Mouse (Mus musculus) CH12.LX (cell line): ENCODE data around the gene Rnf145.

Experiments used
- CTCF ChIP-seq, 2 experiments: IDR thresholded peaks in 1 of 2; conservative IDR thresholded peaks in 1 of 2; 2 replicates each; pipeline ENCODE4 v1.5.1; 2011 to 2012; ENCODE audit warnings: low read depth in 2 of 2, low read length in 2 of 2, improper control_type of control experiment in 1 of 2, inconsistent platforms in 1 of 2, mild to moderate bottlenecking in 1 of 2, moderate library complexity in 1 of 2
- MAX ChIP-seq: IDR thresholded peaks from 2 replicates; pipeline ENCODE4 v1.6.1; 2011; ENCODE audit warnings: low read length, improper control_type of control experiment
- MAZ ChIP-seq: IDR thresholded peaks from 2 replicates; pipeline ENCODE4 v1.6.1; 2012; ENCODE audit warnings: low read depth, mild to moderate bottlenecking, inconsistent platforms, low read length, improper control_type of control experiment, moderate library complexity
- USF1 ChIP-seq: IDR thresholded peaks from 2 replicates; pipeline ENCODE4 v1.6.1; 2014; ENCODE audit warnings: low read depth, mild to moderate bottlenecking, inconsistent platforms, low read length, improper control_type of control experiment

- TF ChIP-seq CTCF (conservative IDR thresholded peaks at IDR 0.05 in 1 of 2, IDR thresholded peaks at IDR 0.05 in 1 of 2; ENCODE audit: low read depth in 2 of 2, low read length in 2 of 2) (no peak), MAZ (0 out of 2 replicates have a peak, but pooled peaks have one; percentile 26), USF1 (no peak), MAX (0 out of 2 replicates have a peak, but pooled peaks have one; percentile 25)
These were observed 56.1 kb downstream of the Rnf145 start for GRCm38 (mm10) chr11:44574820-44575219.
